Mouse (Mus musculus): ENCODE measurements around the gene Mrpl35.
A peak's percentile ranks its signal among the peaks of the same experiment; 100 is the strongest.

Mrpl35 gene

GRCm38 (mm10) chr6:71826869-71827268, at the start of gene Mrpl35:
Gene Mrpl35 (minus strand): TSS chr6:71826969.
- TF ChIP-seq GATA4 (IDR thresholded peaks at IDR 0.05; ENCODE audit: insufficient replicate concordance, low read length) = no peak

- no peak for TF ChIP-seq GATA4 (IDR thresholded peaks at IDR 0.05; ENCODE audit: insufficient replicate concordance, low read length)
Observed at GRCm38 (mm10) chr6:71871396-71871795, 44.6 kb upstream of the Mrpl35 start.

- no peak for TF ChIP-seq GATA4 (IDR thresholded peaks at IDR 0.05; ENCODE audit: insufficient replicate concordance, low read length)
Observed at GRCm38 (mm10) chr6:71868809-71869208, 42.0 kb upstream of the Mrpl35 start.

- no peak for TF ChIP-seq GATA4 (IDR thresholded peaks at IDR 0.05; ENCODE audit: insufficient replicate concordance, low read length)
Observed at GRCm38 (mm10) chr6:71867751-71868150, 41.0 kb upstream of the Mrpl35 start.

- TF ChIP-seq GATA4 (IDR thresholded peaks at IDR 0.05; ENCODE audit: insufficient replicate concordance, low read length) = no peak
Observed at GRCm38 (mm10) chr6:71840597-71841290, 14.0 kb upstream of the Mrpl35 start.

- no peak for TF ChIP-seq GATA4 (IDR thresholded peaks at IDR 0.05; ENCODE audit: insufficient replicate concordance, low read length)
Observed at GRCm38 (mm10) chr6:71839815-71840214, 13.0 kb upstream of the Mrpl35 start.

GRCm38 (mm10) chr6:71836811-71837210, 10.0 kb upstream of the Mrpl35 start:
- no peak for TF ChIP-seq GATA4 (IDR thresholded peaks at IDR 0.05; ENCODE audit: insufficient replicate concordance, low read length)

GRCm38 (mm10) chr6:71831581-71831960, 4.8 kb upstream of the Mrpl35 start:
- peak; percentile 75; the same call in 1 of the 2 replicates for TF ChIP-seq GATA4 (IDR thresholded peaks at IDR 0.05; ENCODE audit: insufficient replicate concordance, low read length)

GRCm38 (mm10) chr6:71830690-71831580, 4.2 kb upstream of the Mrpl35 start, which contains the start of gene Immt:
Gene Immt (plus strand): TSS chr6:71831331.
- no peak for TF ChIP-seq GATA4 (IDR thresholded peaks at IDR 0.05; ENCODE audit: insufficient replicate concordance, low read length)

- TF ChIP-seq GATA4 (IDR thresholded peaks at IDR 0.05; ENCODE audit: insufficient replicate concordance, low read length) = no peak
Observed at GRCm38 (mm10) chr6:71829768-71830167, 3.0 kb upstream of the Mrpl35 start.

GRCm38 (mm10) chr6:71823961-71824360, 2.8 kb downstream of the Mrpl35 start:
- TF ChIP-seq GATA4 (IDR thresholded peaks at IDR 0.05; ENCODE audit: insufficient replicate concordance, low read length) = no peak

- peak; percentile 86; the same call in 1 of the 2 replicates for TF ChIP-seq GATA4 (IDR thresholded peaks at IDR 0.05; ENCODE audit: insufficient replicate concordance, low read length)
Observed at GRCm38 (mm10) chr6:71823488-71823887, 3.3 kb downstream of the Mrpl35 start.

- no peak for TF ChIP-seq GATA4 (IDR thresholded peaks at IDR 0.05; ENCODE audit: insufficient replicate concordance, low read length)
Observed at GRCm38 (mm10) chr6:71823085-71823484, 3.7 kb downstream of the Mrpl35 start.

- TF ChIP-seq GATA4 (IDR thresholded peaks at IDR 0.05; ENCODE audit: insufficient replicate concordance, low read length) = no peak
Observed at GRCm38 (mm10) chr6:71819764-71820292, 6.9 kb downstream of the Mrpl35 start.

GRCm38 (mm10) chr6:71812820-71813219, 13.9 kb downstream of the Mrpl35 start:
- no peak for TF ChIP-seq GATA4 (IDR thresholded peaks at IDR 0.05; ENCODE audit: insufficient replicate concordance, low read length)

- no peak for TF ChIP-seq GATA4 (IDR thresholded peaks at IDR 0.05; ENCODE audit: insufficient replicate concordance, low read length)
Observed at GRCm38 (mm10) chr6:71809890-71810289, 16.9 kb downstream of the Mrpl35 start.
